Mouse (Mus musculus) adrenal gland, adult (tissue): Measurements from ENCODE around the gene Phip.

Experiments
- DNase-seq, 2 experiments: peaks; one replicate each; pipeline ENCODE4 v3.0.0; 2022 to 2023; ENCODE audit warnings: low spot score in 1 of 2; ENCODE audit not compliant: inconsistent age in 2 of 2

The Phip gene

DNA sequence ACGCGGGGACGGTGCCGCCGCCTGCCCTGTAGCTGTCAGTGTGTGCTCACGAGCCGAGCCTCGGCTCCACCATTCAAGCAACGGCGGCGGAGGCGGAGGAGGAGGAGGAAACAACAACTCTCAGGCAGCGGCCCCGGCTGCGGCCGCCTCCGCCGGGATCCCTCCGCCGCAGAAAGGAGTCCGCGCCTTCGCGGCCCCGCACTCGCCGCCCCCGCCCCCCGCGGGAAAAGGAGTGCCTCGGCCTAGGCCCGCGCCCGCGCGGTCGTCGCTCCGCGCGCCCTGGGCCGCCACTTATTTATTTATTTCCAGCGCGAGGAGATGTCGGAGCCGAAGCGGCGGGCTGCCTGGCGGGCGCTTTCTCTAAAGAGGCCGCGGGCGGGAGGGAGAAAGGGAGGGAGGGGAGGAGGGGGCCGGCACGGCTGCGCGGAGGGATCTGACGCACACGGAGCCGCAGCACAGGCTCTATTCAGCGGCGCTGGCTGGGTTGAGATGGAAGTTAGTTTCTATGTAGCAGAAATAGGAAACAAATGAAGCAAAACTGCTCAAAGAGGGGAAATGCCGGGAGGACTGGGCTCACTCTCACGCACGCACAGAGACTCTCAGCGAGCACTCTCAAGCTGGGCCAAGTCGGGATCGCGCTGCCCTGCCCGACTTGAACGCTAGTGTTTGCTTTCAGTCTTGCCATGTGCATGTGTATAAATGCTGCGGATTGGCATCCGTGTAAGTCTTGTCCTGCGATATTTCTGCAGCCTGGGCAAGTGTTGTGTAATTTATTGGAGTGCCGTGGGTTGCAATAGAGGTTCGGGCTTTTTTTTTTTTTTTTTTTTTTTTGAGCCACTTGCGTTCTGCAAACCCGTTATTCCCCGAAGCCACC, at the start of gene Phip:
TSS of gene Phip (minus strand) at position 175 of the 874 bp plus-strand sequence.
- peak; percentile 95 to 99 for DNase-seq

DNA sequence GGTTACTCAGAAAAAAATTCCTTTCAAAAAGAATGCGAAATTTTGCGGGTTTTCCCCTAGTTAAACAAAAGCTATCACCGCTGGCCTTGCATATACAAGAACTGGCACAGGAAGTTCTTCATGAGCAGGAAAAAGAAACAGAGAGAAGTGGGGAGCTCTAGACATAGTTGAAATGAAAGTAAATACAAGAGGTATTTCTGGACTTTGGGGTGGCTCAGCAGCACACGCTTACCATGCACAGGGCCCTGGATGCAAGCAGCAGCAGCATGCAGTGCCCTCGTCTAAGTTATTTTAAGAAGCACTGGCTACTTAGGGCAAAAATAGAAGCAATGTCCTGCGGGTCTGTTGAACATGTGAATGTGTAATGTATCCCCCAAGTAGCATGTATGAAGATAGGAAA, 48.4 kb upstream of the Phip start:
- no peak for DNase-seq

- DNase-seq, result no peak
Observed at GRCm38 (mm10) chr9:83014516-83014915, 39.2 kb upstream of the Phip start.

DNA sequence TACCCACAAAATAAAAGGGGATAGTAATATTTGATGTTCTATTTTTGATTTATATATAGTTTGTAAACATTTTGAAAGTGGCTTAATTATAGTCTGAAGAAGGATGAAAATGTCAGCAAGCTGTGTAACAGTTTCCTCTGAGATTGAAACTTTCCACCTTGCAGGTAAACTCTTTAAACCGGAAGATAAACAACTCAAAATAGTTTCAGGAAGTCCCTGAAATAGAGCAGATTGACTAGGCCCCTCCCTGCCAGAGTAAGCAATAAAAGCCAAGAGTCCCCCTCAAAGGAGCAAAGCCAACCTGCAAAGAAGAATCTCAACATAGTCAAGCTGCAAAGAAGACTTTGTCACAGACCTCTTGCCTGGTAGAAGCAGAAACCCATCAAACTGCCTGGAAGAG, 33.0 kb upstream of the Phip start:
- DNase-seq, result no peak

GRCm38 (mm10) chr9:83001342-83001741, 26.0 kb upstream of the Phip start:
- no peak for DNase-seq

DNA sequence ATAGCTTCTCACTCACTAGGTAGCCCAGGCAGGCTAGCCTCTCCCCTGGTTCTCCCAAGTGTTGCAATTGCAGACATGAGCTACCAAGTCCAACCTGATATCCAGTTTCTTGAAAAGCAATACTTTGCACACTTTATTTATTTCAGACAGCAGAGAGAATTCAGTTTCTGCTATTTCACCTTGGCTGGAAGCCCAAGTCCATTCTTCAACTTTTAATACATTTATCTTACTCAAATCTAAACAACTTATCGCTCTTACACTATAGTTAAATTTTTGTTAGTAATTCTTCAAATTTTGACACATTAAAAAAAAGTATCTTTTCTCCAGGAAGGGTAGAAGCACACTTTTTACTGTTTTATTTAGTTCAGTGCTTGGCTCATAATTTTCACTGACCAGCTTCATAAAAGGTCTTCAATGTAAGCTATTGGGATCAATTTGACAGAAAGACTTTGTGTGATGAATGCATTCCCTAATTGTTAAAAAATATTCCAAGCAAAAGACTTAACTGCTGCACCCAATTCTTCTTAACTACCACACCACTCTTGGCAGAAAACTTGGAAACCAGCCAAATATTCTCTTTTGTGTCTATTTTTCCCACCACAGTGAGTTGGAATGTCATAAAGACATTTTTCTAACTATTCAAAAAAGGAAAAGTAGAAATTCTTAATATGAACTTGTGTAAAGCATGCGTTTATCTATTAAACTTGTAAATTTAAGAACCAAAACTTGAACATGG, 22.6 kb upstream of the Phip start:
- DNase-seq, result peak in 1 of 2 experiments; percentile 43

DNA sequence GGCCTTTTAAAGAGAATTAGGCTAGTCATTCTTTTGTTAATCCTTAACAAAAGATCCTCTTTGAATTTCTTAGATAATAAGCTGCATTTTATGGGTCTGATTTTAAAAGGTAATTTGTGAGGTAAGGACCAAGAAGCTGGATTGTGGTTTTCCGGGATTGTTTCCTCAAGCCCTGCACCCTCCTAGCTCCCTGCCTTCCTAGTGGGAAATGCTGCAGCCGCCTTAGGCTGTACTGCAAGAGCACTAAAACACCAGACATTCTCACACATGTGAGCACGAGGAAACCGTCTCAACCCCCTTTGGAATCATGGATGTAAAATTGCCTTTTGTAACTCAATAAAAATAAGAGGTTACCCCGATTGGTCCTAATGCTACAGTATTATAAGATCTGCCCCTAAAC, 1.6 kb upstream of the Phip start:
- peak; percentile 38 to 87 for DNase-seq

DNA sequence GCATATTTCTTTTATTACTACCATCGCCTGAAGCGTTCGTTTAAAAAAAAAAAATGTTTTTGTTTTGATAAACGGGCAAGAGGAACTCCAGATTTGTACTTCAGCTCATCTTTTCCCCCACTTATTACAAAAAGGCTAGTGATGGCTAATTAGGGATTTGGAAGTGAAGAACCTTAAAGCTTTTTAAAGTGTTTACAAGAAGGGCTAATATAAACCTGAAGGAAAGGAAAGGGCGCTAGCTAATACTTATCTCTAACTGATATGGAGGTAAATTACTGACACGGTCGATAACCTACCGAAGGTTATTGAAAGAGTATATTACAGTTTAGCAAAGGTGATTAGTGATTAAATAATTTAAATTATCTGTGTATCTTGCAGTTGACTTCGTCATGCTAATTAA, 903 bp upstream of the Phip start:
- DNase-seq, result peak in 1 of 2 experiments; percentile 72

DNA sequence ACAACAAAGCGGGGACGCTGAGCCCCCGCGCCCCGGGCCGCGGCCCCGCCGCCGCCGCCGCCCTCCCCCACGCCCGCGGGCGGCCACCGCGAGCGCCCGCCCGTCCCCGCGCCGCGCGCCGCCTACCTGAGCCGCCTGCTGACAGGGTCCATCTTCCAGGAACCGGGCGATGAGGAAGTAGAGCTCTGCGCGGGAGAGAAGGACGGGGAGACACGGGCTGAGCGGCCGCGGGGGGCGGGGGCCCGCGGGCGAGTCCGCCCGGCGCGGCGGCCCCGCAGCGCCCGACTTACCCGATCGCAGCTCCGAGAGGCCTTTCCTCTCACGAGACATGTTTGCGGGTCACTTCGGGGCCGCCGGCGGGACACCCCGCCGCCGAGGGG, 364 bp downstream of the Phip start:
- DNase-seq, result no peak

GRCm38 (mm10) chr9:82974187-82974861, 992 bp downstream of the Phip start:
- peak; percentile 93 to 97 for DNase-seq

DNA sequence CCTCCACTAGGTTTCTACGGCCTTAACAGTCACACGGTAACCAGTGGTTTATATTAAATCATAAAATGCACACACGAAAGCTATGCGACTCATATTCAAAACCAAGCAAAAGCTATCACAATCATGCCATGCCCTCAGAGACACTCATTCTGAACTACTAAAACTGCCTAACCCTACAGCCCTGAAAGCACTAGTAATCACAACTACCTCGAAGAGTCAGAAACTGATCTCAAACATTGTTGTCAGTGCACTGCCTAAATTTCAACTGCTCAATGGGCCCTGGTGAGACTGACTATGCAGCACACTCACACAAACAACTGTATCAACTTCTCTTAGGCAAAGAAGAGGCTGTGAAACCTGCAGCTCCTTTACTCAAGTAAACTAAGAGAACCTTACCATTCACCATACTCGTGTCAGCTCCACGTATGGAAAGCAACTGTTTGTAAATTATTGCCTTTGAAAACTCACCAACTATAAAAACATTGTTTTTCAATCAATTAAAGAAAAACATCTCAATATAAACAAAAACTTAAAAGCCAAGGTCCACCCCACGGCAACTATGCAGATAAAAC, 1.9 kb downstream of the Phip start:
- DNase-seq, result peak; percentile 46 to 88

DNA sequence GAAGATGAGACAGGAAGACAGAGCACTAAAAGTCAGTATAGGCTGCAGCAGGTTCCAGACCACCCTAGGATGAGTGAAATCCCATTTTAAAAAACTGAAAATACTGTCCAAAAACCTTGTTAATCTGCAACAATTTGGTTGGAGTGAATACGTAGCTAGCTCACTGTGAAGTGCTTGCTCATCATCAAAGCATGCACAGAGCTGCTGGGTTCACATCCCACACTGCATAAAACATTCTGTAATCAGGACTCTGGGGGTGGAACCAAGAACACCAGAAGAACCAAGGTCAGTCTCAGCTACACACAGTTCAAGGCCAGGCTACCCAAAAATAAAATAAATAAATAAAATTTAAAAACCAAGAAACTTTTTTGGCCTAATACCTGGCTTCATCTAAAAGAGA, 3.9 kb downstream of the Phip start:
- DNase-seq, result peak; percentile 50 to 82

DNA sequence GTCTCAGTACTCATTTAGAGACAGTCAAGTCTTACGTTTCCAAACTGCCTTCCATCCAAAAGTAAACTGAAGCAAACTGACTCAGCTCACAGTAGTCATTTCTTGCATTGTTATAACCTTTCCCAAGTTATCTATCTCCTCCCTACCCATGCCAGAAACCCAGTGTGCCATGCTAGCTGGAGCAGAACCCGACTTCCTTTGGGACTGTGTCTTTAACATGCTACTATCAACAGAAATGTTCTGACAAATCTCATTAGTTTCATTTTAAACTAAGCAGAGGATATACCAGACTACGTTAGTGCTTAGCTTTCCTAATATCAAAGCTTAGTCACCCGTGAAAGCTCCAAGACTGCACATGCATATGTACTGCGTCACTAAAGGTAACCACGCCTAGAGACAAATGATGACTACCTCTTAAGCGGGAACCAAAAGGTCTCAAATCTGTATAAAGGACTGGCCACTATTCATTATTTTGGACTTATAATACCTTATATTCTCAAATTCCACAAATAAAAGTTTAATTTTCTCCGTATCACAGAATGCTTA, 8.2 kb downstream of the Phip start:
- peak; percentile 16 to 71 for DNase-seq

- peak in 1 of 2 experiments; percentile 38 for DNase-seq
Observed at GRCm38 (mm10) chr9:82963981-82964380, 11.3 kb downstream of the Phip start.

DNA sequence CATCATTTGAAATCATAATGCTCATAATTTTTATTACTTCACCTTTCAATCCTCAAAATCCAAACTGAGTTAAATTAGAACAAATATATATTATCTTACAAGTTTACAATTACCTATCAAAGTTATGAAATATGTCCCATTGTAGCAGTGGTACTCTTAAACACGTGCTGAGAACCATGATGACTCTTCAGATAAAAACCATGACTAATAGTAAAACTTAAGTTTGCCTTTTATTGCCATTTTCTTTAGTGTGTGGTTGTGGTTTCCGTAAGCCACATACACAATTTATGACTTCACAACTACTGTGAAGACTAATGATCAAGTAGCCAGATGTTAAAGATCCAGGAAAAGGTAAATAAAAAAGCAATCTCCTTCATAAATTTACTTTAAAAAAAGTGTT, 14.0 kb downstream of the Phip start:
- no peak for DNase-seq

DNA sequence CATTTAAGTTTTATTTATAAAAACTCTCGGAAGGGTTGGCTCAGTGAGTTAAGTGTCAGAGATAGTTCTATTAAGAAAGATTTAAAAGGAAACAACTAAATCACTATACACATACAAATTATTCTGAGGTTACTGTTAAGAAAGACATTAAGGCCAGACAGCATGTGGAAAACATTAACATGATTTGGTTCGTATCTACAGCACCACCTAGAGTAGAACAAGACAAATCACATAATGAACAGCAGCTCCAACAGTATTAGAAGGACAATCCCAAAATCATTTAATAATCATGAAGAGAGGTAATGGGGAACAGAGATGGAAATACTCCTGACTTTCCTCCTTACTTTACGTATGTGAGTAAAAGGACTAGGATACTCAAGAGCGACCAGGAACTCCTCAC, 20.0 kb downstream of the Phip start:
- DNase-seq, result no peak

- no peak for DNase-seq
Observed at GRCm38 (mm10) chr9:82952330-82952729, 23.0 kb downstream of the Phip start.

- DNase-seq, result no peak
Observed at GRCm38 (mm10) chr9:82951435-82952004, 23.8 kb downstream of the Phip start.

- no peak for DNase-seq
Observed at GRCm38 (mm10) chr9:82907246-82907645, 68.1 kb downstream of the Phip start.

- peak in 1 of 2 experiments; percentile 21 for DNase-seq
Observed at GRCm38 (mm10) chr9:82888645-82889044, 86.7 kb downstream of the Phip start.

- DNase-seq, result no peak
Observed at GRCm38 (mm10) chr9:82884177-82884576, 91.1 kb downstream of the Phip start.
